Mouse (Mus musculus): ENCODE results near the gene Ltbp4. TPM values are rescaled to one million over a fixed set of nuclear protein-coding genes. Genes with fewer than 3 reads are reported as not detected.

Gene Ltbp4
- total RNA-seq, 1 experiment from 2014 or later: not detected

Other genes with a start within 250 kb of the Ltbp4 start
- not detected in 3 replicates for gene Cyp2f2, start 217.8 kb downstream of the Ltbp4 start, total RNA-seq (2017)
- not detected in 3 replicates for gene Cyp2t4, start 184.0 kb downstream of the Ltbp4 start, total RNA-seq (2017)
- gene Egln2, start 170.9 kb downstream of the Ltbp4 start, total RNA-seq (2017): 51.9 to 73.8 TPM (median 54.0 TPM) in 3 replicates
- gene Rab4b, start 158.8 kb downstream of the Ltbp4 start, total RNA-seq (2017): 19.0 to 40.2 TPM (median 40.1 TPM) in 3 replicates
- gene Gm21983, start 156.6 kb downstream of the Ltbp4 start, total RNA-seq (2017): not detected in 3 replicates
- gene Mia, start 156.5 kb downstream of the Ltbp4 start, total RNA-seq (2017): 2.7 TPM in 1 of 3 replicates, not detected in the others
- 0.53 to 4.7 TPM (median 1.0 TPM) in 3 replicates for gene BC024978, start 141.9 kb downstream of the Ltbp4 start, total RNA-seq (2017)
- 29.2 to 37.2 TPM (median 29.4 TPM) in 3 replicates for gene Snrpa, start 141.4 kb downstream of the Ltbp4 start, total RNA-seq (2017)
- gene Itpkc, start 109.0 kb downstream of the Ltbp4 start, total RNA-seq (2017): 6.7 to 9.7 TPM (median 9.1 TPM) in 3 replicates
- gene Coq8b, start 104.7 kb downstream of the Ltbp4 start, total RNA-seq (2017): 7.0 to 22.6 TPM (median 19.4 TPM) in 3 replicates
- 1.2 to 2.5 TPM (median 2.1 TPM) in 3 replicates for gene Numbl, start 79.3 kb downstream of the Ltbp4 start, total RNA-seq (2017)
- 33.3 to 47.0 TPM (median 39.9 TPM) in 3 replicates for gene Shkbp1, start 18.3 kb upstream of the Ltbp4 start, total RNA-seq (2017)
- not detected in 3 replicates for gene Gm20479, start 19.7 kb upstream of the Ltbp4 start, total RNA-seq (2017)
- not detected in 3 replicates for gene Sptbn4, start 110.0 kb upstream of the Ltbp4 start, total RNA-seq (2017)
- 20.7 to 49.1 TPM (median 37.2 TPM) in 3 replicates for gene Blvrb, start 110.3 kb upstream of the Ltbp4 start, total RNA-seq (2017)
- 14.3 to 26.8 TPM (median 14.9 TPM) in 3 replicates for gene Sertad3, start 136.1 kb upstream of the Ltbp4 start, total RNA-seq (2017)
- gene Sertad1, start 149.2 kb upstream of the Ltbp4 start, total RNA-seq (2017): 14.4 to 44.5 TPM (median 30.3 TPM) in 3 replicates
- gene Prx, start 161.6 kb upstream of the Ltbp4 start, total RNA-seq (2017): 0.19 to 0.53 TPM (median 0.38 TPM) in 3 replicates
- not detected in 3 replicates for gene Hipk4, start 185.6 kb upstream of the Ltbp4 start, total RNA-seq (2017)
- 13.7 to 42.8 TPM (median 31.8 TPM) in 3 replicates for gene Pld3, start 215.5 kb upstream of the Ltbp4 start, total RNA-seq (2017)
- gene 2310022A10Rik, start 215.5 kb upstream of the Ltbp4 start, total RNA-seq (2017): 3.6 to 29.0 TPM (median 10.5 TPM) in 3 replicates

Measured in monocyte, adult 5-6 weeks (primary cell).